Mouse (Mus musculus) olfactory bulb, adult 2 months (tissue): ENCODE measurements around the gene Ppp2r5c. TPM values are rescaled to one million over a fixed set of nuclear protein-coding genes. Genes with fewer than 3 reads are reported as not detected.

ENCODE experiments used
- H3K27ac ChIP-seq: fragments of 200-500 bp; 2 replicates; pipeline ENCODE4 v1.5.1; 2012; ENCODE audit warnings: low read depth, low read length; ENCODE audit not compliant: insufficient read depth
- H3K4me1 ChIP-seq: fragments of 200-500 bp; 2 replicates; pipeline ENCODE4 v1.6.1; 2012; ENCODE audit warnings: low read length; ENCODE audit not compliant: control insufficient read depth, insufficient read depth
- H3K4me3 ChIP-seq: fragments of 200-500 bp; 2 replicates; pipeline ENCODE4 v1.5.1; 2012; ENCODE audit warnings: mild to moderate bottlenecking, low read depth, low read length, moderate library complexity; ENCODE audit not compliant: insufficient read depth
- CTCF ChIP-seq: fragments of 200-500 bp; IDR thresholded peaks from 2 replicates; pipeline ENCODE4 v1.5.1; 2012; ENCODE audit warnings: low read depth, mild to moderate bottlenecking, low read length, moderate library complexity; ENCODE audit not compliant: insufficient read depth
- POLR2A ChIP-seq: fragments of 200-500 bp; IDR thresholded peaks from 2 replicates; pipeline ENCODE4 v1.6.1; 2012; ENCODE audit warnings: mild to moderate bottlenecking, low read depth, low read length, moderate library complexity; ENCODE audit not compliant: insufficient read depth
- WGBS: fragments of 180-500 bp; shearing (Covaris S2); methylation state at CpG from one replicate; pipeline ENCODE4 v1.1.7; 2018; 5-methylcytosine and 5-hydroxymethylcytosine counted together
- polyA plus RNA-seq: library from polyadenylated mRNA; stranded (reverse); fragments of >200 nt; gene quantifications from 2 replicates; pipeline ENCODE4 v1.2.4, GENCODE M21; 2012; ENCODE audit warnings: low replicate concordance; ENCODE audit not compliant: missing spikeins, insufficient read depth, insufficient read length

The Ppp2r5c gene
- not detected in 2 replicates for polyA plus RNA-seq

- WGBS: 1% methylated on average over 82 of the region's 86 CpGs
- H3K4me3 ChIP-seq: peak within 1 kb of the TSS; percentile 94
- peak within 1 kb of the TSS; percentile 96 for H3K27ac ChIP-seq
- TF ChIP-seq POLR2A: peak; percentile 35; the same call in 1 of the 2 replicates
- no peak for TF ChIP-seq CTCF
- H3K4me1 ChIP-seq: peaks cover 17% of the 10 kb centered on the region
These were observed at the start of gene Ppp2r5c for GRCm38 (mm10) chr12:110446290-110447170. TSS of gene Ppp2r5c (plus strand) at chr12:110447120.

DNA sequence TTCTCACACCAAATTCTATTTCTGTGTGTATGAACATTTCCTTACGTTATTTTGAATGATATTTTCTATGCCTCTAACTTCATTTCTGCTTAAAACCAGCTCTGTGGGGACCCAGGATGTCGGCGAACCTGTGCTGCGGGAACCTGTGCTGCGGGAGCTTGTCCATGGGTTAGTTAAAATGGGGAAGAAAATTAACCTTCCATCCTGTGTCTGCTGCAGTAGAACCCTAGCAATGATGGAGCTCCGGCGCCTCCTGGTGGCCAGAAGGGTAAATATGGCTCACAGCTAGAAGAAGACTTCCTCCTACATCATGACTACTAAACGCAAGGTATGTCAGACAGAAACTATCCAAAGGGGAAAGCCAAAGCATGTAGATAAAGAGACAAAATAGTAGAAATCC lies 48.6 kb upstream of the Ppp2r5c start:
- H3K27ac ChIP-seq: no peak overlapping the region
- no peak for TF ChIP-seq CTCF
- no peak for TF ChIP-seq POLR2A
- H3K4me1 ChIP-seq: no peaks in the 10 kb centered on the region
- 21% methylated on average over 8 of the region's 8 CpGs for WGBS
- no peak overlapping the region for H3K4me3 ChIP-seq

DNA sequence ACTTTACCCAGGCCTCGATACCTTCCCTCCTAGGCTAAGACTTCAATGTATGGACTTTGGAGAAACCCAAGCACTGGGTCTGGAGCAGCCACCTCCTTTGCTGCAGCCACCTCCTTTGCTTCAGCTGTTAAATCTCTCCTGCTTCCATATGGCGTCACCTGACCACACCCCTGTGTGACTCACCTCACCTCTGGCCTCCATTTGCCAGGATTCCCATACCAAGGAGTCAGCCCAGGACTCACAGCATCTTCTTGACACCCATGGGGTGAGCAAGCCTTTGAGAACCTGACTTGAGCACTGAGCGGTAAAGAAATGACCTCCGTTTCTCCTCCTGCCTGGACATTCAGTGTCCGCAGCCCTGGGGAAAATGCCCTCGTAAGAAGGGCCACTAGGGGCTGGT lies 47.8 kb upstream of the Ppp2r5c start:
- Histone ChIP-seq H3K4me1 (no peaks in the 10 kb centered on the region), H3K4me3 (no peak overlapping the region), H3K27ac (no peak overlapping the region)
- no peak for TF ChIP-seq POLR2A
- no peak for TF ChIP-seq CTCF
- 90% methylated on average over 6 of the region's 6 CpGs for WGBS

DNA sequence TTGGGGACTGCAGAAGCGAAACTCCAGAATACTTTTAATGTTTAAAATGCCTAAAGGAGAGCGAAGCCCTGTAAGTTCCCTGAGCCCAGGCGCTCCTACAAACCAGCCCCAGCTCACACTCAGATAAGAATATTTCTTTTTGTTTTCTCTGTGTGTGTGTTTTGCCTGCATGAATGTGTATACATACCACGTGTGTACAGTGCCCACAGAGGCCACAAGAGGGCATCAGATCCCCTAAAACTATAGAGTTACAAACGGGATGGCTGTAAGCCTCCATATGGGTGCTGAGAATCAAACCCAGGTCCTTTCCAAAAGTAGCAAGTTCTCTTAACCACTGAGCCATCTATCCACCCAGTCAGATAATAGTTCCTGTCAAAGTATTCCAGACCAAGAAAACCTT lies 46.0 kb upstream of the Ppp2r5c start:
- no peak overlapping the region for H3K4me3 ChIP-seq
- no peak overlapping the region for H3K27ac ChIP-seq
- H3K4me1 ChIP-seq: no peaks in the 10 kb centered on the region
- 86% methylated on average over 5 of the region's 5 CpGs for WGBS
- TF ChIP-seq POLR2A (no peak), CTCF (no peak)

DNA sequence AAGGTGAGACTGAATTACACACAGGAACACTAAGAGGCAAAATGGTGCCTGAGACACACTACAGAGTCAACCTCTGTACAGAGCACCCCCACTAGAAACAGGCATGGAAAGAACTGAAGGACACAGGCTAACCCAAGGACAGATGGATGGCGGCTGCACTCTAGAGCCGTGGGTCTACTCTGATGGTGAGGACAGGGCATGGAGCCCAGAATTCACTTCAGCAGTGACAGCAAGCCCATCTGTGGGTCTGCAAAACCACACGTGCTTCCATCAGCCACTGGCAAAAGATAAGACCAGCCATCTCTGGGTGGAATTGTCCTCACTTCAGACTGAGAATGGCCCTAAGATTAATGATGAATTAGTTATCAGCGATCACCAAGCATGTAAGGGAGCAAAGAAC lies 45.0 kb upstream of the Ppp2r5c start:
- 90% methylated on average over 4 of the region's 4 CpGs for WGBS
- no peak for TF ChIP-seq POLR2A
- TF ChIP-seq CTCF: no peak
- Histone ChIP-seq H3K4me3 (no peak overlapping the region), H3K27ac (no peak overlapping the region), H3K4me1 (no peaks in the 10 kb centered on the region)

- Histone ChIP-seq H3K4me3 (no peak overlapping the region), H3K4me1 (peaks cover 4% of the 10 kb centered on the region), H3K27ac (no peak overlapping the region)
- TF ChIP-seq CTCF: peak; percentile 41; the same call in 1 of the 2 replicates
- TF ChIP-seq POLR2A: no peak
- 37% methylated on average over 3 of the region's 3 CpGs for WGBS
These were observed 30.7 kb upstream of the Ppp2r5c start for GRCm38 (mm10) chr12:110416244-110416643.

GRCm38 (mm10) chr12:110417023-110417986 lies 29.6 kb upstream of the Ppp2r5c start:
- WGBS: 50% methylated on average over 28 of the region's 28 CpGs
- Histone ChIP-seq H3K4me1 (peaks cover 4% of the 10 kb centered on the region), H3K27ac (no peak overlapping the region), H3K4me3 (no peak overlapping the region)
- TF ChIP-seq POLR2A: no peak
- TF ChIP-seq CTCF: no peak

DNA sequence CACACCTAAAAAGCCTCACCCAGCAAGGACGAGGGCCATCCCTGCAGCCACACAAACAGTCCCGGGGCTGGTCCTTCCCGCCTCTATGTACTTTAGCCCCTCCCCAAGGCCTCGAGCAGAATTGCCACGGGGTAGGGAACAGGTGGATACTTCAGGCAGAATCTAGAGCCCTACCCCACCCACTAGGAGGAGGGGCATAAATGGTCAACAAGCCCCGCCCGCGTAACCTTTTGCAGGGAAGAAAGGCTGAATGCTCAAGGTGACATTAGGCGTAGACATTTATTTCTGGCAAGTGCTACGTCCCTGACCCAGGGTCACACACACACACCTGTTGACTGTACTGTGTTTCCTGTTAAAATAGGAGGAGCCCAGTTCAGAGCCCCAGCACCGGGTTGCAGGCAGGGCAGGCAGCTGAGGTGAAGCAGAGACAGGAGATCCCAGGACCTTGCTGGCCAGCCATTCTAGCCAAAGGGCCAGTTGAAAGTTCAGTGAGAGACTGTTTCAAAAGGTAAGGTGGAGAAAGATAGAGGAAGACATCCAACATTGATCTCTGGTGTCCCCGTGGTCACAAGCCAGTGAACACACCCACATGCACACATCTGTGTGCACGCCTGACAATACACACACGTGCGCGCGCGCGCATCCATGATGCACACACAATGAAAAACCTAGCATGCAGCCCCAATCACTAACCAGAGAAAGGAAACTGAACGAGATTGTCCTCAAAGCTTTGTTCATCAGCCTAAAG lies 28.8 kb upstream of the Ppp2r5c start:
- WGBS: 52% methylated on average over 20 of the region's 20 CpGs
- no peak for TF ChIP-seq CTCF
- TF ChIP-seq POLR2A: no peak
- peaks cover 4% of the 10 kb centered on the region for H3K4me1 ChIP-seq
- no peak overlapping the region for H3K4me3 ChIP-seq
- no peak overlapping the region; the same call in 1 of the 2 replicates for H3K27ac ChIP-seq
